Mouse (Mus musculus): ENCODE data around the gene Lhx9.

DNA sequence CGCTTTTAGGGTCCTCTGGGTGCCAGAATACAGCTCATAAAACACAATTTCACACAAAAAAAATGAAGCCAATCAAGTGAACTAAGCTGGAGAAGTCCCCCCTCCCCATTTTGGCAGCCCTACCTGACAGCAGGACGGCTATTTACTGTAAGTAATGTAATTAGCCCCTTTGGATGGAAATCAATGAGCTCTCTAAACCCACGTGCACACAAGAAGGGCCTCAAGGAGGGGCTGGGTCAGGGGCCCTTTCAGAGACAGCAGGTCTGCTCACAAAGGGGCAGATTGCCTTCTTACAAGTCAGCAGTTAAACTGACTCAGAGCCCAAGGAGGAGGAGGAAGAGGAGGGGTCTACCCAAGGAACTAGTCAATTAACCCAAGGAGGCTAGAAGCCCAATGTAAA is 4.2 kb downstream of the Lhx9 start:
- TF ChIP-seq CTCF (IDR thresholded peaks at IDR 0.05; ENCODE audit: extremely low read depth, insufficient read depth, low read length) (no peak), POLR2A (IDR thresholded peaks at IDR 0.05; ENCODE audit: extremely low read depth, insufficient read depth, low read length) (no peak)

Data from cortical plate, adult 2 months (tissue).